Mouse (Mus musculus): ENCODE measurements around the gene Ints12.

The Ints12 gene

GRCm38 (mm10) chr3:133151629-133152028 is 60.0 kb downstream of the Ints12 start:
- DNase-seq = no peak

GRCm38 (mm10) chr3:133152831-133153230 is 61.2 kb downstream of the Ints12 start:
- DNase-seq = no peak

- DNase-seq = no peak
Observed at GRCm38 (mm10) chr3:133153629-133154028, 62.0 kb downstream of the Ints12 start.

GRCm38 (mm10) chr3:133154683-133155082 is 63.0 kb downstream of the Ints12 start:
- DNase-seq = no peak

- DNase-seq = peak; percentile 65 to 73
Observed at GRCm38 (mm10) chr3:133158260-133158659, 66.6 kb downstream of the Ints12 start.
